Mouse (Mus musculus): ENCODE measurements around the gene Atox1. TPM values are rescaled to one million over a fixed set of nuclear protein-coding genes. Genes with fewer than 3 reads are reported as not detected.

Atox1 gene
- polyA plus RNA-seq, 1 experiment from 2014 or later = 117 TPM

- H3K36me3 ChIP-seq (ENCODE audit: inconsistent target) = no peaks in the 10 kb centered on the region
- no peaks in the 10 kb centered on the region for H3K79me2 ChIP-seq (ENCODE audit: inconsistent target)
- WGBS (ENCODE audit: missing documents) = 95% methylated on average over 2 of the region's 2 CpGs
- no peak overlapping the region for H3K4me3 ChIP-seq (ENCODE audit: inconsistent target)
- H3K27ac ChIP-seq = no peak overlapping the region
These were observed 47.6 kb downstream of the Atox1 start for GRCm38 (mm10) chr11:55413416-55413796.

GRCm38 (mm10) chr11:55412680-55413415, 48.2 kb downstream of the Atox1 start:
- Histone ChIP-seq H3K36me3 (ENCODE audit: inconsistent target) (no peaks in the 10 kb centered on the region), H3K79me2 (ENCODE audit: inconsistent target) (no peaks in the 10 kb centered on the region), H3K27ac (no peak overlapping the region), H3K4me3 (ENCODE audit: inconsistent target) (no peak overlapping the region)
- 96% methylated on average over 10 of the region's 10 CpGs for WGBS (ENCODE audit: missing documents)

GRCm38 (mm10) chr11:55412034-55412433, 49.0 kb downstream of the Atox1 start:
- Histone ChIP-seq H3K36me3 (ENCODE audit: inconsistent target) (no peaks in the 10 kb centered on the region), H3K79me2 (ENCODE audit: inconsistent target) (no peaks in the 10 kb centered on the region), H3K27ac (no peak overlapping the region), H3K4me3 (ENCODE audit: inconsistent target) (no peak overlapping the region)
- WGBS (ENCODE audit: missing documents) = 84% methylated on average over 7 of the region's 7 CpGs

- Histone ChIP-seq H3K79me2 (ENCODE audit: inconsistent target) (no peaks in the 10 kb centered on the region), H3K27ac (no peak overlapping the region), H3K4me3 (ENCODE audit: inconsistent target) (no peak overlapping the region), H3K36me3 (ENCODE audit: inconsistent target) (no peaks in the 10 kb centered on the region)
- 64% methylated on average over 3 of the region's 3 CpGs for WGBS (ENCODE audit: missing documents)
These were observed 50.5 kb downstream of the Atox1 start for GRCm38 (mm10) chr11:55410502-55410901.

- Histone ChIP-seq H3K27ac (no peak overlapping the region), H3K79me2 (ENCODE audit: inconsistent target) (no peaks in the 10 kb centered on the region), H3K4me3 (ENCODE audit: inconsistent target) (no peak overlapping the region), H3K36me3 (ENCODE audit: inconsistent target) (no peaks in the 10 kb centered on the region)
- 92% methylated on average over 3 of the region's 3 CpGs for WGBS (ENCODE audit: missing documents)
These were observed 51.0 kb downstream of the Atox1 start for GRCm38 (mm10) chr11:55410005-55410404.

- H3K36me3 ChIP-seq (ENCODE audit: inconsistent target) = no peaks in the 10 kb centered on the region
- WGBS (ENCODE audit: missing documents) = 97% methylated on average over 4 of the region's 4 CpGs
- no peak overlapping the region for H3K27ac ChIP-seq
These were observed 53.9 kb downstream of the Atox1 start for GRCm38 (mm10) chr11:55407133-55407532.

GRCm38 (mm10) chr11:55405601-55406469, 55.2 kb downstream of the Atox1 start:
- no peak overlapping the region for H3K27ac ChIP-seq

More at GRCm38 (mm10) chr11:55407133-55407532, 53.9 kb downstream of the Atox1 start:
- Histone ChIP-seq H3K79me2 (ENCODE audit: inconsistent target) (no peaks in the 10 kb centered on the region), H3K4me3 (ENCODE audit: inconsistent target) (no peak overlapping the region)

GRCm38 (mm10) chr11:55404659-55405457, 56.2 kb downstream of the Atox1 start:
- Histone ChIP-seq H3K36me3 (ENCODE audit: inconsistent target) (no peaks in the 10 kb centered on the region), H3K79me2 (ENCODE audit: inconsistent target) (no peaks in the 10 kb centered on the region), H3K27ac (no peak overlapping the region), H3K4me3 (ENCODE audit: inconsistent target) (no peak overlapping the region)
- 87% methylated on average over 9 of the region's 9 CpGs for WGBS (ENCODE audit: missing documents)

More at GRCm38 (mm10) chr11:55405601-55406469, 55.2 kb downstream of the Atox1 start:
- Histone ChIP-seq H3K36me3 (ENCODE audit: inconsistent target) (no peaks in the 10 kb centered on the region), H3K79me2 (ENCODE audit: inconsistent target) (no peaks in the 10 kb centered on the region), H3K4me3 (ENCODE audit: inconsistent target) (no peak overlapping the region)
- 66% methylated on average over 8 of the region's 8 CpGs for WGBS (ENCODE audit: missing documents)

- no peaks in the 10 kb centered on the region for H3K36me3 ChIP-seq (ENCODE audit: inconsistent target)
- no peak overlapping the region for H3K27ac ChIP-seq
- 94% methylated on average over 2 of the region's 2 CpGs for WGBS (ENCODE audit: missing documents)
- H3K4me3 ChIP-seq (ENCODE audit: inconsistent target) = no peak overlapping the region
- H3K79me2 ChIP-seq (ENCODE audit: inconsistent target) = no peaks in the 10 kb centered on the region
These were observed 60.2 kb downstream of the Atox1 start for GRCm38 (mm10) chr11:55400863-55401262.

- no peak overlapping the region for H3K27ac ChIP-seq
- WGBS (ENCODE audit: missing documents) = 87% methylated on average over 8 of the region's 8 CpGs
- H3K4me3 ChIP-seq (ENCODE audit: inconsistent target) = no peak overlapping the region
- no peaks in the 10 kb centered on the region for H3K79me2 ChIP-seq (ENCODE audit: inconsistent target)
- H3K36me3 ChIP-seq (ENCODE audit: inconsistent target) = no peaks in the 10 kb centered on the region
These were observed 62.7 kb downstream of the Atox1 start for GRCm38 (mm10) chr11:55398371-55398770.

GRCm38 (mm10) chr11:55397441-55397840, 63.6 kb downstream of the Atox1 start:
- WGBS (ENCODE audit: missing documents) = 85% methylated on average over 9 of the region's 9 CpGs
- H3K27ac ChIP-seq = no peak overlapping the region

GRCm38 (mm10) chr11:55397036-55397435, 64.0 kb downstream of the Atox1 start:
- Histone ChIP-seq H3K79me2 (ENCODE audit: inconsistent target) (no peaks in the 10 kb centered on the region), H3K4me3 (ENCODE audit: inconsistent target) (no peak overlapping the region), H3K36me3 (ENCODE audit: inconsistent target) (no peaks in the 10 kb centered on the region), H3K27ac (no peak overlapping the region)
- WGBS (ENCODE audit: missing documents) = 96% methylated on average over 2 of the region's 2 CpGs

More at GRCm38 (mm10) chr11:55397441-55397840, 63.6 kb downstream of the Atox1 start:
- H3K36me3 ChIP-seq (ENCODE audit: inconsistent target) = no peaks in the 10 kb centered on the region
- no peak overlapping the region for H3K4me3 ChIP-seq (ENCODE audit: inconsistent target)
- H3K79me2 ChIP-seq (ENCODE audit: inconsistent target) = no peaks in the 10 kb centered on the region
